ENCODE assay signal across 9 mouse cellular contexts in the genomic region with DNA sequence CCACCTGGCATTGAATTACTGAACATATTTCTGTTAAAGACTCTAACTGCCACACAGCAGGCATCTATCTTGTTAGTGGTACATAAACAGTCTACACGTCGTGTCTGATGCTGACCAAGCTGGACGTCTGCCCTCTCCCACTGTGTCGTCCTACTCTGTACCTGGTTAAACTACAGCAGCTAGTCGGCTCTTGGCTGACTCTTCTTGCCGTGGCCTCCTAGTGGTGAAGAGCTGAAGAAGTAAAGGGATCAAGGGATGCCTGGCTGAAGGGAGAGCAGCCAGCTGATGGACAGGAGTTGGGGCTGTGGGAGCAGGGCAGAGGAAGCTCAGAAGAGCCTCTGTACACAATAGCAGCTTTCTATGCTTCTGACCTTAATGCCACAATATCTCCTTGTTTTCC. TPM values are rescaled to one million over a fixed set of nuclear protein-coding genes. Genes with fewer than 3 reads are reported as not detected.
A peak's percentile ranks its signal among the peaks of the same experiment; 100 is the strongest.
DNase-seq lines count a peak whose midpoint lies in the region; ATAC-seq lines count a peak whose summit lies in the region.
"Had no signal": no experiment of that assay in that cellular context is flagged by ENCODE, and none has a peak within 500 bp of the region (broad histone marks: within the 10 kb centered on the region; RNA-seq: fewer than 3 reads in every experiment).

No protein-coding gene starts in this region.

- no peak overlapping the region for H3K4me2 ChIP-seq in midbrain, embryonic 14.5 days (ENCODE audit: low read length)
- no peak overlapping the region for H3K4me2 ChIP-seq in midbrain, embryonic 11.5 days

- 35% methylated on average over 6 of the region's 6 CpGs for WGBS in midbrain, embryonic 14.5 days
- 32% methylated on average over 6 of the region's 6 CpGs for WGBS in midbrain, embryonic 11.5 days
- WGBS in limb, embryonic 10.5 days, result 39% methylated on average over 6 of the region's 6 CpGs

- no peak overlapping the region for H3K4me3 ChIP-seq in midbrain, embryonic 14.5 days (replicated peaks; ENCODE audit: low read depth, low read length)
- H3K4me3 ChIP-seq in midbrain, embryonic 11.5 days (ENCODE audit: low read depth, low read length), result no peak overlapping the region
- no peak overlapping the region for H3K4me3 ChIP-seq in limb, embryonic 10.5 days

- DNase-seq in embryo, embryonic 10 days (ENCODE audit: low spot score), result peak; percentile 39
- no peak for DNase-seq in embryo, embryonic 9.5 days (ENCODE audit: extremely low spot score)
- DNase-seq in midbrain, embryonic 14.5 days, result peak; percentile 23
- DNase-seq in midbrain, embryonic 11.5 days (ENCODE audit: low spot score, missing footprints), result no peak
- DNase-seq in cerebellum, postnatal 25 days, result peak; percentile 24 to 53
- peak; percentile 33 to 44 for DNase-seq in lung, postnatal 4 days
- no peak for DNase-seq in limb, embryonic 10.5 days (ENCODE audit: low spot score)
- DNase-seq in c-Kit-positive CD71-positive TER-119-positive erythroid progenitor cells, embryonic 14.5 days (ENCODE audit: low spot score), result no peak

- H3K9me3 ChIP-seq in midbrain, embryonic 14.5 days (ENCODE audit: control insufficient read depth, low read length), result no peaks in the 10 kb centered on the region
- no peaks in the 10 kb centered on the region for H3K9me3 ChIP-seq in midbrain, embryonic 11.5 days (ENCODE audit: control insufficient read depth, low read length)
- H3K9me3 ChIP-seq in limb, embryonic 10.5 days (replicated peaks), result no peaks in the 10 kb centered on the region
- H3K9me3 ChIP-seq: G1E had no signal

- no peak for ATAC-seq in midbrain, embryonic 14.5 days (ENCODE audit: low FRiP score, low TSS enrichment)
- no peak for ATAC-seq in midbrain, embryonic 11.5 days (ENCODE audit: low FRiP score)

- H3K4me1 ChIP-seq in midbrain, embryonic 14.5 days (ENCODE audit: control insufficient read depth, insufficient read depth, low read length), result no peaks in the 10 kb centered on the region
- no peaks in the 10 kb centered on the region for H3K4me1 ChIP-seq in midbrain, embryonic 11.5 days (ENCODE audit: control insufficient read depth, insufficient read depth, low read length)
- H3K4me1 ChIP-seq in limb, embryonic 10.5 days, result no peaks in the 10 kb centered on the region

- H3K27me3 ChIP-seq in midbrain, embryonic 14.5 days (ENCODE audit: control insufficient read depth, insufficient read depth, low read length), result no peaks in the 10 kb centered on the region
- H3K27me3 ChIP-seq in midbrain, embryonic 11.5 days (ENCODE audit: control insufficient read depth, insufficient read depth, low read length), result no peaks in the 10 kb centered on the region
- no peaks in the 10 kb centered on the region for H3K27me3 ChIP-seq in limb, embryonic 10.5 days (ENCODE audit: low read depth, poor library complexity, severe bottlenecking)

- no peak overlapping the region for H3K27ac ChIP-seq in midbrain, embryonic 14.5 days (replicated peaks; ENCODE audit: low read depth, low read length)
- no peak overlapping the region for H3K27ac ChIP-seq in midbrain, embryonic 11.5 days (ENCODE audit: low read depth, low read length)
- H3K27ac ChIP-seq in limb, embryonic 10.5 days, result no peak overlapping the region

- no peaks in the 10 kb centered on the region for H3K36me3 ChIP-seq in midbrain, embryonic 14.5 days (ENCODE audit: control insufficient read depth, insufficient read depth, low read length)
- no peaks in the 10 kb centered on the region for H3K36me3 ChIP-seq in midbrain, embryonic 11.5 days (ENCODE audit: control insufficient read depth, insufficient read depth, low read length)
- H3K36me3 ChIP-seq in limb, embryonic 10.5 days, result no peaks in the 10 kb centered on the region
- H3K36me3 ChIP-seq: G1E had no signal

- no peak overlapping the region for H3K9ac ChIP-seq in midbrain, embryonic 14.5 days (replicated peaks; ENCODE audit: low read length)
- H3K9ac ChIP-seq in midbrain, embryonic 11.5 days (ENCODE audit: low read length), result no peak overlapping the region

RNA-seq across cellular contexts. Expression of a gene that starts 22.6 kb away (rescaled TPM):
- not detected in 2 replicates for polyA plus RNA-seq in midbrain, embryonic 14.5 days (2014; fragmentation: Nextera tagmentation; extraction: Ambion mirVana)
- 0.11 TPM in 1 of 2 replicates, not detected in the other for polyA plus RNA-seq in midbrain, embryonic 11.5 days (2014; fragmentation: Nextera tagmentation; extraction: Ambion mirVana)
- polyA plus RNA-seq in limb, embryonic 10.5 days (2016; fragmentation: Nextera tagmentation; extraction: Ambion mirVana), result not detected in 2 replicates

Comparison
In these comparisons a context has a peak if more than half of its experiments do, and no peak if none do; other contexts are left out.
1. DNase-seq: peak in embryo, embryonic 10 days (single experiment), midbrain, embryonic 14.5 days (single experiment), cerebellum, postnatal 25 days (2 of 2) and lung, postnatal 4 days (2 of 2); none in embryo, embryonic 9.5 days (single experiment), midbrain, embryonic 11.5 days (single experiment), limb, embryonic 10.5 days (single experiment) and c-Kit-positive CD71-positive TER-119-positive erythroid progenitor cells, embryonic 14.5 days (single experiment).